Mouse (Mus musculus) hematopoietic stem cell, adult 5-6 weeks (primary cell): ENCODE measurements around the gene Caly. TPM values are rescaled to one million over a fixed set of nuclear protein-coding genes. Genes with fewer than 3 reads are reported as not detected.

Experiments used
- total RNA-seq: library from RNA; stranded (forward); fragments of 172-1452, 232-1000 nt; gene quantifications from 2 replicates; pipeline ENCODE4 v1.2.3, GENCODE M21; 2017

Gene Caly
- total RNA-seq, 1 experiment from 2014 or later, result not detected

Other genes with a start within 250 kb of the Caly start
- gene Adgra1, start 248.4 kb downstream of the Caly start, total RNA-seq, result not detected in 2 replicates
- not detected in 2 replicates for gene Kndc1, start 187.9 kb downstream of the Caly start, total RNA-seq
- gene Utf1, start 138.8 kb downstream of the Caly start, total RNA-seq, result not detected in 2 replicates
- 1.1 TPM in 1 of 2 replicates, not detected in the other for gene 6430531B16Rik, start 103.8 kb downstream of the Caly start, total RNA-seq
- gene Adam8, start 90.0 kb downstream of the Caly start, total RNA-seq, result 5.7 and 14.3 TPM in 2 replicates
- gene Zfp511, start 46.2 kb downstream of the Caly start, total RNA-seq, result 11.9 and 22.5 TPM in 2 replicates
- 38.0 and 43.5 TPM in 2 replicates for gene Tubgcp2, start 45.9 kb downstream of the Caly start, total RNA-seq
- gene Msx3, start 33.5 kb downstream of the Caly start, total RNA-seq, result not detected in 2 replicates
- gene Prap1, start 10.8 kb upstream of the Caly start, total RNA-seq, result not detected in 2 replicates
- gene Fuom, start 19.9 kb upstream of the Caly start, total RNA-seq, result 5.7 and 7.6 TPM in 2 replicates
- gene Paox, start 33.3 kb upstream of the Caly start, total RNA-seq, result 11.2 and 14.3 TPM in 2 replicates
- 65.3 and 85.7 TPM in 2 replicates for gene Echs1, start 33.9 kb upstream of the Caly start, total RNA-seq
- gene Mtg1, start 55.0 kb upstream of the Caly start, total RNA-seq, result 8.2 and 17.1 TPM in 2 replicates
- gene Sprn, start 72.3 kb upstream of the Caly start, total RNA-seq, result not detected in 2 replicates
- gene Olfr522, start 82.2 kb upstream of the Caly start, total RNA-seq, result not detected in 2 replicates
- not detected in 2 replicates for gene Olfr523, start 90.7 kb upstream of the Caly start, total RNA-seq
- not detected in 2 replicates for gene Olfr524, start 123.4 kb upstream of the Caly start, total RNA-seq
- not detected in 2 replicates for gene Cd163l1, start 135.7 kb upstream of the Caly start, total RNA-seq
- gene 5830411N06Rik, start 164.7 kb upstream of the Caly start, total RNA-seq, result 0.50 TPM in 1 of 2 replicates, not detected in the other
- not detected in 2 replicates for gene Olfr525, start 238.3 kb upstream of the Caly start, total RNA-seq